Mouse (Mus musculus) neural tube, embryonic 12.5 days (tissue): ENCODE data around the gene U2af1l4. TPM values are rescaled to one million over a fixed set of nuclear protein-coding genes. Genes with fewer than 3 reads are reported as not detected.

Source experiments
- ATAC-seq: fragments of 200-750 bp; cut with Nextera tagmentation; 2 replicates; pipeline ENCODE4 v1.8.0; 2017; ENCODE audit warnings: low read depth, mild to moderate bottlenecking, moderate TSS enrichment, moderate library complexity; ENCODE audit not compliant: low FRiP score
- H3K27ac ChIP-seq: fragments of 300-500 bp; sonication (generic); 2 replicates; pipeline ENCODE4 v1.5.1; 2016
- H3K27me3 ChIP-seq: fragments of 300-500 bp; sonication (generic); replicated peaks from 2 replicates; pipeline ENCODE4 v1.6.1; 2016; ENCODE audit warnings: mild to moderate bottlenecking
- H3K36me3 ChIP-seq: fragments of 300-500 bp; sonication (generic); 2 replicates; pipeline ENCODE4 v1.6.1; 2016; ENCODE audit warnings: mild to moderate bottlenecking
- H3K4me1 ChIP-seq: fragments of 300-500 bp; sonication (generic); 2 replicates; pipeline ENCODE4 v1.6.1; 2016
- H3K4me2 ChIP-seq: fragments of 300-500 bp; sonication (generic); replicated peaks from 2 replicates; pipeline ENCODE4 v1.6.1; 2016; ENCODE audit warnings: mild to moderate bottlenecking
- H3K4me3 ChIP-seq: fragments of 300-500 bp; sonication (generic); 2 replicates; pipeline ENCODE4 v1.5.1; 2016
- H3K9ac ChIP-seq: fragments of 300-500 bp; sonication (generic); 2 replicates; pipeline ENCODE4 v1.6.1; 2016; ENCODE audit warnings: mild to moderate bottlenecking
- H3K9me3 ChIP-seq: fragments of 300-500 bp; sonication (generic); 2 replicates; pipeline ENCODE4 v1.6.1; 2016; ENCODE audit warnings: mild to moderate bottlenecking
- WGBS: fragments of 180-500 bp; shearing (Covaris S2); methylation state at CpG from one replicate; pipeline ENCODE4 v1.1.7; 2016; 5-methylcytosine and 5-hydroxymethylcytosine counted together
- polyA plus RNA-seq: library from polyadenylated mRNA; unstranded; fragments of >200 nt; fragmentation: Nextera tagmentation; extraction: Ambion mirVana; gene quantifications from 2 replicates; pipeline ENCODE4 v1.2.1, GENCODE M21; 2016

The U2af1l4 gene
- polyA plus RNA-seq, 1 experiment from 2014 or later, result 87.9 TPM

GRCm38 (mm10) chr7:30572969-30573368 is 9.9 kb downstream of the U2af1l4 start:
- Histone ChIP-seq H3K27me3 (no peaks in the 10 kb centered on the region), H3K4me3 (no peak overlapping the region), H3K27ac (no peak overlapping the region), H3K9me3 (no peaks in the 10 kb centered on the region), H3K4me2 (no peak overlapping the region), H3K9ac (no peak overlapping the region), H3K36me3 (peaks cover 94% of the 10 kb centered on the region), H3K4me1 (no peaks in the 10 kb centered on the region)
- 84% methylated on average over 2 of the region's 2 CpGs for WGBS
- ATAC-seq, result no peak

- Histone ChIP-seq H3K36me3 (peaks cover 99% of the 10 kb centered on the region), H3K27me3 (no peaks in the 10 kb centered on the region), H3K9ac (no peak overlapping the region), H3K9me3 (no peaks in the 10 kb centered on the region), H3K4me1 (no peaks in the 10 kb centered on the region), H3K4me2 (no peak overlapping the region), H3K4me3 (no peak overlapping the region), H3K27ac (no peak overlapping the region)
- WGBS, result 95% methylated on average over 8 of the region's 8 CpGs
- no peak for ATAC-seq
Observed at GRCm38 (mm10) chr7:30579950-30580349, 16.8 kb downstream of the U2af1l4 start.

DNA sequence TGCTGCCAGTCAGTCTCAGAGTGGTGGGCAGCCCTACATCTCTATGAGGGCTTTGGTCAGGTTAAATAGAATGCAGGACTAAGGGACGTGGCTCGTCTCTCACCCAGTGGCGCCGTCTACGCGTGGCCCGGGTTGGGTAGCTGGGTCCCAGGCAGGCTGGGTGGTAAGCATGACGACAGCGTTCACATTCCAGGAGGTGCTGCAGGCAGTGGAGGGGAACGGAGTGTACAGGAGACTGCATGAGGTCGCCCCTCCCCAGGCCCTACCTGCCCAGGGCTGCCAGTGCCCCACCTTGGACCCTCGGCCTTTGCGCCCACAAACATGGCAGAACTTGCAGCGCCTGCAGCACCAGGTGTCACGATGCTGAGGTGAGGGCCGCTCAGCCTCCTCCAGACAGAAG is 18.4 kb downstream of the U2af1l4 start:
- H3K4me3 ChIP-seq, result no peak overlapping the region
- H3K4me1 ChIP-seq, result peaks cover 2% of the 10 kb centered on the region
- WGBS, result 97% methylated on average over 16 of the region's 16 CpGs
- no peaks in the 10 kb centered on the region for H3K9me3 ChIP-seq
- H3K27ac ChIP-seq, result no peak overlapping the region
- ATAC-seq, result no peak
- H3K4me2 ChIP-seq, result no peak overlapping the region
- H3K27me3 ChIP-seq, result no peaks in the 10 kb centered on the region
- H3K9ac ChIP-seq, result no peak overlapping the region
- peaks cover 99% of the 10 kb centered on the region for H3K36me3 ChIP-seq

GRCm38 (mm10) chr7:30584339-30584738 is 21.2 kb downstream of the U2af1l4 start:
- H3K4me3 ChIP-seq, result no peak overlapping the region
- no peak for ATAC-seq
- 96% methylated on average over 10 of the region's 10 CpGs for WGBS
- H3K36me3 ChIP-seq, result peaks cover 73% of the 10 kb centered on the region
- peaks cover 13% of the 10 kb centered on the region for H3K4me1 ChIP-seq
- no peaks in the 10 kb centered on the region for H3K27me3 ChIP-seq
- H3K9me3 ChIP-seq, result no peaks in the 10 kb centered on the region
- no peak overlapping the region for H3K27ac ChIP-seq
- no peak overlapping the region for H3K4me2 ChIP-seq
- no peak overlapping the region for H3K9ac ChIP-seq

GRCm38 (mm10) chr7:30585170-30585569 is 22.1 kb downstream of the U2af1l4 start:
- Histone ChIP-seq H3K4me2 (no peak overlapping the region), H3K9ac (no peak overlapping the region), H3K4me3 (no peak overlapping the region), H3K4me1 (peaks cover 19% of the 10 kb centered on the region), H3K9me3 (no peaks in the 10 kb centered on the region), H3K27ac (no peak overlapping the region), H3K36me3 (peaks cover 65% of the 10 kb centered on the region), H3K27me3 (no peaks in the 10 kb centered on the region)
- 98% methylated on average over 7 of the region's 7 CpGs for WGBS
- ATAC-seq, result no peak

- H3K4me2 ChIP-seq, result peak overlapping the region; percentile 75
- H3K27me3 ChIP-seq, result no peaks in the 10 kb centered on the region
- 90% methylated on average over 28 of the region's 28 CpGs for WGBS
- no peak overlapping the region for H3K27ac ChIP-seq
- no peak for ATAC-seq
- no peak overlapping the region for H3K9ac ChIP-seq
- H3K36me3 ChIP-seq, result peaks cover 53% of the 10 kb centered on the region
- peaks cover 19% of the 10 kb centered on the region for H3K4me1 ChIP-seq
- H3K4me3 ChIP-seq, result no peak overlapping the region
- no peaks in the 10 kb centered on the region for H3K9me3 ChIP-seq
Observed at GRCm38 (mm10) chr7:30586455-30587020, 23.4 kb downstream of the U2af1l4 start.

DNA sequence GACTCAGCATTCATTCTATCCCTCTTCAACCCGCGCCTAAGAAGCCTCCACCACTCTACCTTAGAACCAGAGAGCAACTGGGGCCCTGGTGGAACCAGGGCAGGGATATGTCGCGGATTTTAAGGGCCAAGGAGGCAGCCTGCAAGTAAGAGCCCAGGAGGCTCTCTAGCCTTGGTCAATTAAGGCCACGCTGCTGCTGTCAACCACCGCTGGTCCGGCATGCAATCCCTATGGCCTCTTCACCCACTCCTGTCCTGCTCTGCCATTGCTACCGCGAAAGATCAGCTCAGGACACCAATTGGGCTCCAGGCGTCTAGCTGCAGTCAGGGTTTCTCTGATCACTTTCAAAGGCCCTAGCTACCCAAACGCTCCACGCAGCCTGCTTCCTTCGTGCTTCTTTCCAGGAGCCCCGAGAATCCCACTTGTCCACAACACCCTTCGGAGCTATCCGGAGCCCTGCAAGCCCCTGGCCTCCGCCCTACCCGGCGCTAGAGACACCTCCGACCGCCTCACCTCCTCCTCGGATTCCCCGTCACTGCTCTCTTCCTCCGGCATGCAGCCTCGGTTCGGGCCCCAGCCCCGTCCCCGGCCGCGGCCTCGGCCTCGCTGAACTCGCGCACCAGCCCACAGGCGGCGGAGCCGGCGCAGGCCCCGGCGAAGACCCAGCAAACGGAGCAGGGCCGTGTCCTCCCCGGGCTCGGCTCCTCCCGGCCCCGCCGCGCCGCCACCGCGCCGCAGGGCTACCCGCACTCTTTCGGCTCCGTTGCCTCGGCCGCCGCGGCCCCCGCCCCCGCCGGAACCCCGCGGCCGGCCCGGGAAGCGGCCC is 25.0 kb downstream of the U2af1l4 start:
- peak overlapping the region; percentile 75 for H3K4me2 ChIP-seq
- peaks cover 19% of the 10 kb centered on the region for H3K4me1 ChIP-seq
- WGBS, result under 1% methylated on average over 67 of the region's 67 CpGs
- peak overlapping the region; percentile 95 for H3K4me3 ChIP-seq
- ATAC-seq, result peak; percentile 31
- peak overlapping the region; percentile 99 for H3K9ac ChIP-seq
- H3K27ac ChIP-seq, result peak overlapping the region; percentile 82
- peaks cover 38% of the 10 kb centered on the region for H3K36me3 ChIP-seq
- no peaks in the 10 kb centered on the region for H3K9me3 ChIP-seq
- H3K27me3 ChIP-seq, result no peaks in the 10 kb centered on the region

- WGBS, result under 1% methylated on average over 61 of the region's 68 CpGs
- ATAC-seq, result peak; percentile 96
- peaks cover 30% of the 10 kb centered on the region for H3K36me3 ChIP-seq
- no peaks in the 10 kb centered on the region for H3K9me3 ChIP-seq
- peaks cover 19% of the 10 kb centered on the region for H3K4me1 ChIP-seq
- H3K9ac ChIP-seq, result peak within 1 kb of the TSS; percentile 99
- no peaks in the 10 kb centered on the region for H3K27me3 ChIP-seq
- H3K4me2 ChIP-seq, result peak within 1 kb of the TSS; percentile 75
- peak within 1 kb of the TSS; percentile 82 for H3K27ac ChIP-seq
- H3K4me3 ChIP-seq, result peak within 1 kb of the TSS; percentile 95
Observed at GRCm38 (mm10) chr7:30588676-30589434, 25.8 kb downstream of the U2af1l4 start, which contains the start of gene Kmt2b. Gene Kmt2b (minus strand): TSS chr7:30588726.

DNA sequence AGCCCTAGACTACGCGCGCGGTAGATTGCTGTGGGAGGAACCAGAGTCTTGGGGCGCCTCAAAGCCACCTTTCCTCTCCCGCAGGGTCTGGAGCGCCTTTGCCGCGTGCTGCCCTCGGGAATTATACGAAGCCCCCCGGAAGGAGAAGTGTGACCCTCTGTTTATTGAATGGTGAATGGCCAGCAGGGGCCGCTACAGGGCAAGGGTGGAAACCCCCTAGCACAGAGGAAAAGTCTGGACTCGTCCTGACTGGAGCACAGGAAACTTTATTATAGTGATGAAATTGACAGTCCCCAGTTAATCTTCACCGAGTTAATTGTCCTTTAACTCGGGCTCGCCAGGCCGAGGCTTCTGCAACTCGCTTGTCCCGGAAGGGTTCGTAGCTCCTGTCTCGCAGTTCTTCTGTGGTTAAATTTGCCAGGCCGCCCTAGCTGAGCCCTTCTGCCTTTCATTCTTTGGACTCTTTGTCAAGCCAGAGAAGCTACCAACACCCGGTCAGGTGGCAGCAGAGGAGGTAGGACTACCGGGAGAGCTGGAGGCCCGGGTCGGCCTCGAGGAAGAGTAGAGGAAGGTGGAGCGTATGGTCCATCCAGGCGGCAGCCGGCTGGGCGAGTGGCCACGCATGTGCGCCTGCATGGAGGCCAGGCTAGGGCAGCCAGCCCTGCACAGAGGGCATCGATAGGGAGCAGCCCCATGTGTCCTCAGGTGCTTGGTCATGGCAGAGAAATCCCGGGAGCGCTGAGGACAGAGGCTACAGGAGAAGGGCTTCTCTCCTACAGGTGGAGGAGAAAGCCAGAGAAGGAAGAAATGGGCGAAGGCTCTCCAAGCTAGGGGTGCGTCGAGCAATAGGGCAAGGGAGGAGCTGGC is 26.6 kb downstream of the U2af1l4 start:
- whole genome bisulfite sequencing, result 26% methylated on average over 40 of the region's 40 CpGs
- peak overlapping the region; percentile 75 for H3K4me2 ChIP-seq
- H3K27ac ChIP-seq, result peak overlapping the region; percentile 62; the same call in 1 of the 2 replicates
- H3K4me3 ChIP-seq, result peak overlapping the region; percentile 95
- H3K4me1 ChIP-seq, result peaks cover 19% of the 10 kb centered on the region
- no peaks in the 10 kb centered on the region for H3K9me3 ChIP-seq
- H3K9ac ChIP-seq, result peak overlapping the region; percentile 55
- ATAC-seq, result peak; percentile 79
- no peaks in the 10 kb centered on the region for H3K27me3 ChIP-seq
- peaks cover 21% of the 10 kb centered on the region for H3K36me3 ChIP-seq

- no peak overlapping the region for H3K27ac ChIP-seq
Observed at GRCm38 (mm10) chr7:30590927-30591604, 28.0 kb downstream of the U2af1l4 start.

DNA sequence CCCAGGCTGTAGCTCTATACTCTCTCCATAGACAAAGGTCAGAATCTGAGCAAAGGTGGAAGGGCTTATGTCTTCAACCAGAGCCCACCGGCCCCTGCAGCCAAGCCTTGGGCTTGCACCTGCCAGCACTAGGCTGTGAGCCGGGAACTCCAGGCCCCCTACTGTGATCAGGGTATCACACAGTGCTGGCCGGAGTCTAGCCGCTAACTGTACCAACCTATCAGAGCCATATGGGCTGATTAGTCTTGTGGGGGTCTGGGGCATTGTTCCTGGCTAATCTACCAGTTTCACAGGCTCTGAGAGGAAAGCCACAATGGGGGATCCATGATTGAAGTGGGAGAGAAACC is 28.5 kb downstream of the U2af1l4 start:
- H3K4me1 ChIP-seq, result peaks cover 17% of the 10 kb centered on the region
- H3K27ac ChIP-seq, result no peak overlapping the region
- no peaks in the 10 kb centered on the region for H3K27me3 ChIP-seq
- no peak overlapping the region for H3K4me3 ChIP-seq
- H3K9ac ChIP-seq, result 0 out of 2 replicates have a peak overlapping the region, but pooled peaks have one; percentile 36
- WGBS, result 42% methylated on average over 4 of the region's 4 CpGs
- H3K9me3 ChIP-seq, result no peaks in the 10 kb centered on the region
- H3K4me2 ChIP-seq, result no peak overlapping the region
- H3K36me3 ChIP-seq, result peaks cover 2% of the 10 kb centered on the region; the same call in 1 of the 2 replicates
- no peak for ATAC-seq

More at GRCm38 (mm10) chr7:30590927-30591604, 28.0 kb downstream of the U2af1l4 start:
- Histone ChIP-seq H3K9me3 (no peaks in the 10 kb centered on the region), H3K4me1 (peaks cover 19% of the 10 kb centered on the region), H3K4me3 (no peak overlapping the region), H3K9ac (0 out of 2 replicates have a peak overlapping the region, but pooled peaks have one; percentile 36), H3K4me2 (no peak overlapping the region), H3K36me3 (peaks cover 7% of the 10 kb centered on the region), H3K27me3 (no peaks in the 10 kb centered on the region)
- WGBS, result 85% methylated on average over 9 of the region's 9 CpGs
- no peak for ATAC-seq
